Mouse (Mus musculus) ES-CJ7 (cell line): ENCODE measurements around the gene Olfr1425.
A peak's percentile ranks its signal among the peaks of the same experiment; 100 is the strongest.
"Not testable (repeated sequence)": the region's sequence is repeated elsewhere in the genome, so short reads cannot be mapped to it uniquely, and the experiment has no call there.

Source experiments
- DNase-seq: peaks from one replicate; pipeline ENCODE4 v3.0.0; 2011; ENCODE audit warnings: low read depth, low spot score

Olfr1425 gene

DNA sequence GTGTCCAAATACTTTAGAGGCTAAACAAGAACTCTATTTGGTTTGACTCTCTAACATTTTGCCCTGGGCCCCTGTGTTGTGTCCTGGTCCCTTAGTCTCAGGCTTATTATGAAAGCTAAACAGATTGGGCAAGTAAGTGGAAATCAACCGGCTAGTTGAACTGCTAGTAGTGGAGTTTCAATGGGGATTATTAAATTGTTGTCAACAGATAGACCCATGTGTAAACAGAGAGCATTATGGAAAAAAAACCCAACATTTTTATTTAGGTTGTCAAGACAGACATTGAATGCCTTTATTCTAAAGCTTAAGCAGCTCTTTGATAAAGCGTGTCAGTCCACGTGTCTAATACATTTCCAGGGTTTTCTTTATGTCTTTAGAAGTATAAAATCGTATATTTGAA, at the start of gene Olfr1425:
Gene Olfr1425, minus strand, starts transcription at position 101 of the 400 bp plus-strand sequence.
- DNase-seq = not testable (repeated sequence)

DNA sequence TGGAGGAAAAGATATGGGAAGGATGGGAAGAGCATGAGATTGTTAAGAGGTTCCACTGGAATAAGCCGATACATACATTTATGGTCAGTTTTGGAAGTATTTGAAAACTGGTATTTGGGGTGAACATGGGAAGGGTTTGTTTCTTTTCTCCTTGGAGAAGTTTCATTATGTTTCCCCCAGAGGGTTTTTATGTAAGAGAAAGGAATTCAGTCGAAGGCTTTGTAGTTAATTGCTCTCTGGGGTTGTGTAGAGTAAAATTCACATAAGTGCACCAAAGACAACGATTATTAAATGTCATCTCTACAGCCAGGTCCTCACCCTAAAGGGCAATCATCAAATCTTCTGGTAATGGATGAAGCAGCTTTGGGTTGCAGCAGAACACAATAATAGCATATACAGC, 45.6 kb upstream of the Olfr1425 start, which contains the start of gene Olfr76:
Gene Olfr76, minus strand, starts transcription at position 101 of the 400 bp plus-strand sequence.
- no peak for DNase-seq

DNA sequence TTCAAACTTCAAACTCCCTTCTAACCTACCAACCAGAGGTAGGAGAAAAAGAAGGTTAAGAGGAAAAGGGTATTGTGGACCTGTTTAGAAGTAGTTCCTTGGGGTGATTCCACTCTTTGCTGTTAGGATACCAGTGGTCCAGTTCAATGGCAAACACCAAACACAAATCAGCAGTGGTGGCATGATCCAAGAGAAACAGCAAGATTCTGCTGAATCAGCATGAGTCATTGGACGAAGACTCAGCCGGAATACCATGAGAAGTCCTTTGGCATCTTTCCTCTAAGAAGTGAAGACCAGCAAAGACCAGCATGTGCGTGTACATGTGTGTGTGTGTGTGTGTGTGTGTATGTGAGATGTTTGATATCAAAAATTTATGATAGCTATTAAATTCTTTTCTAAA, 38.9 kb upstream of the Olfr1425 start:
- DNase-seq = no peak

DNA sequence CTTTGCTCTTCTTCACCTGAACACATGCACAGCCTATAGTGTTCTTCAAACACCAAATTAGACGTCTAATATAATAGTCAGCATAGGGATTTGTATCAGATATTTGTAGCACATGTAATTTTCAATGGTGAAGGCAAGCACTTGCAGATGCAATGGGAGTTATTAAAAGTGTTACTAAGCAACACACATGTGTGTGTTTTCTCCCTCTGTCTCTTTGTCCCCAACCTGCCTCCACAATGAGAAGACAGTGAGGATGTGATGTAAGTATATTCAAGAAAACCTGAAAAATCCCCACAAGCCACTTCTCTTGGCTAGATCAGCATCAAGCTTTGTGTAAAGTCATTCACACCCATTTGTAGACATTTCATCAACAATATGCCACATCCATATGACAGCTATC, 38.3 kb upstream of the Olfr1425 start, which contains the start of gene Olfr1428:
Gene Olfr1428, minus strand, starts transcription at position 101 of the 400 bp plus-strand sequence.
- DNase-seq = no peak

DNA sequence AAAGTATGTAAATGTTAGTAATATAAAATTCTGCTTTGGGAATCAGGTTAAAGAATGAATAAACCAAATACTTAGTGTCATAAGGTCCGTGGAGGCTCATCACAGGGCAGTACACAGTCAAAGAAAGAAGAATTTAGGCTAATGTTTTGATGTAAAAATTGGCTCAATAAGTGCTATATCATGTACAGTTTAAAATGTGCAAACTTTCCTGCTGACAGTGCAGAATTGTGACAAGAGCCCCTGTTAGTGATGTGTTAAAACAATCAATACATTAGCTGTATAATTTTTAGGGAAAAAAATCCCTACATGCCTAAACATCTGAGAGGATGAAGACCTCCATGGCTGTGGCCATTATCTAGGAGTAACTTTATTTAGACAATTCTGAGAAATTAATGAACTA, 36.3 kb upstream of the Olfr1425 start:
- no peak for DNase-seq

DNA sequence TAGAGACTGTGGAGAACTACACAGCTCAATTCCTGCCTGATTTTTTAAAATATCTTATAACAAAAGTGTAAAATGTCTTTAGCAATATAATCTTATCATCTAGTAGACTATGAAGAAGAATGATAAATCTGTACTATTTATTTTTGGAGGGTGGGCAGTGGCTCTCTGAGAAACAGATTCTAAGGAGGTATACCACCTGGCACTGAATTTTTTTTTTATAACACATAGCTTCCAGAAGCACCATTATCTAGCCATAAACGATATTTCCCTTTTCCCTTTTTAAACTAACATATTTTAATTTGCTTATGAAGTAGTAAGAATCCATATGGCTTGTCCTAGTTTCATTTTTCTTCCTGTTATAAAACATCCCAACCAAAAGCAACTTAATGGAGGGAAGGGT, 27.0 kb upstream of the Olfr1425 start:
- no peak for DNase-seq

DNA sequence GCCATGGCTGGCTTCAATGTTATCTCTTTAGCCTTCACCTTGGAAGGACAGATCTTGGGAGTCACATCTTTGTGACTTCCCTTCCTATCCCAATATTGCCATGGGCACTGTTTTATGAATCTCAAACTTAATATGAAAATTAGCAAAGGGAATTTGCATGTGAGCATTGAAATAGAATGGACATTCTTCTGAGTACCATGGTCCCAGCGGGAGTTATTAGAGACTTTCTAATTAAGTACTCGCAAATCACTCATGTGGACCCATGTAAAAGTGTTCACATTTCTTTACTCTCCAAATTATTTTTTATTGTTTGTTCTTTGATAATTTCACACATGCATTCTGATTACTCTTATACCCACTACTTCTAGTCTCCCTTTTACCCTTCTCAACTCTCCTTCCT, 25.7 kb upstream of the Olfr1425 start, which contains the start of gene Olfr1427:
Gene Olfr1427, minus strand, starts transcription at position 101 of the 400 bp plus-strand sequence.
- no peak for DNase-seq

DNA sequence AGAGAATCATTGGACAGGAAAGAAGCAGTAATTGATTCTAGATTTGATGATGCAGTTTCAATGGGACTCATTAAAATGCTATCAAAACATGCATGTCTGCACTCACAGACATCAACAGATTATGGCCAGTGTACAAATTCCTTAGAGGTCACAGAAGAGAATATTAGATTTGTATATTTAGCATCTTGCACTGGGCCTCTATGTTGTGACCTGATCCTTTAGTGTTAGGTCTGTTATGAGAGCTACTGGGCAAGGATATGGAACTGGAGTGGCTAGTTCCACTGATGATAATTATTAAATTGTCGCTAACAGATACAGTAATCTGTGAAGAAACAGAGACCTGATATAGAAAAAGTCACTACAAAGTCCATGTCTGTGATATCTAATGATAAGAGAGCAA, 14.4 kb upstream of the Olfr1425 start, which contains the start of gene Olfr1426:
Gene Olfr1426, minus strand, starts transcription at position 101 of the 400 bp plus-strand sequence.
- DNase-seq = no peak

DNA sequence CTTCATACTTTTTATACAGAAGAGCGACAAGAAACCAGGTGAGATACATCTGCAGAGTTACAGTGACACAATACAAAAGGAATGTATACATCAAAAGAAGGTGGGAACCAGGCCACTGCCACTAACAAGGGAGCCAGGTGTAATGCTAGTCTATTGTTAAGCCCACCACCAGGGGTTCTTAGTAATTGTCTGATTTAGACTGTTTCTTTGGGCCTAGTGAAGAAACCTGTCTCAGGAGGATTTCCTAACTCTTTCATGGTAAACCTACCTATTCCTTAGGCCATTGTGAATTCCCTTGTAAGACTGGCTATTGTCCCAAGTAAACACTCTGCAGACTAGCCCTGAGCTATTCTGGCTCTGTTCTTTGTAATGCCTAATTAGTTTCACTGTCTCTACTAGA, 8.0 kb downstream of the Olfr1425 start:
- peak; percentile 86 for DNase-seq

DNA sequence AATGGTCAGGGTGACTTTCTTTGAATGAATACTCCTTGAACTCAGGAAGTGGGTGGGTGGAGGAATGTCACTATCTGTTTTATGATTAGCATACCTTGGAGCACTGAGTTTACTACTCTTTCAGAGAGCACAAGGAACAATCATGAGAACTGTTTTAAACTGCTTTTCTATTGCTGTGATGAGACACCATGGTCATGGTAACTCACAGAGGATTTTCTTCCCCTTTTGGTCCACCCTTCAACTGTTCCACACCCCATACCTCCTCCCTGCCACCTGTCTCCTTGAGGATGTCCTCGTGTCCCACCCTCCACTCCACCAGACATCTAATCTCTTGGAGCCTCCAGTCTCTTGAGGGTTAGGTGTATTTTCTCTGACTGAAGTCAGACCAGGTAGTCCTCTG, 9.7 kb downstream of the Olfr1425 start:
- DNase-seq = peak; percentile 33

DNA sequence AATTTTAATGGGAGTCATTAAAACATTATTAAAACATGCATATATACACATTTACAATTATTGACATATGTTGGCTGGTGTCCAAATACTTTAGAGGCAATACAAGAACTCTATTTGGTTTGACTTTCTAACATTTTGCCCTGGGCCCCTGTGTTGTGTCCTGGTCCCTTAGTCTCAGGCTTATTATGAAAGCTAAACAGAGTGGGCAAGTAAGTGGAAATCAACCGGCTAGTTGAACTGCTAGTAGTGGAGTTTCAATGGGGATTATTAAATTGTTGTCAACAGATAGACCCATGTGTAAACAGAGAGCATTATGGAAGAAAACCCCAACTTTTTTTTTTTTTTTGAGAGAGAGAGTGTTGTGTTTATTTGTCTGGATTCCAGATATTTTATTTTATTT, 14.9 kb downstream of the Olfr1425 start, which contains the start of gene Olfr1424:
Gene Olfr1424, minus strand, starts transcription at position 101 of the 400 bp plus-strand sequence.
- DNase-seq = not testable (repeated sequence)

DNA sequence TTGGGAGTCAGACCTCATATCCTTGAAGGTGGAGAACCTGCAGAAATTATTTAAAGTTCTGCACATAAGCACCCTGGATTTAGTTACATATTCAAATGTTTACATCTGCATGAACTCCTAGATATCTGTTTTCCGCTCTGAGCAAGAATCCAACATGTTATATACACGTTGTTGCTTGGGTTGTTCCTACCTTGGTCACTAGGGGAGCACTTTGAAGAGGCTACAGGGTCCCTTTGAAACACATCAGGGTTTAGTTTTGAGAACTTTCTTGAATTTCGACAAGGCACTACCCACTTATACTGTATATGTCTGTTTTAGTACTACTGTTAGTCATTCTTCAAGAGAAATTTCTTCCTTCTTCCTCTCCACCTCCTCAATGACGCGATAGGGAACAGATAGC, 34.4 kb downstream of the Olfr1425 start:
- peak; percentile 18 for DNase-seq

DNA sequence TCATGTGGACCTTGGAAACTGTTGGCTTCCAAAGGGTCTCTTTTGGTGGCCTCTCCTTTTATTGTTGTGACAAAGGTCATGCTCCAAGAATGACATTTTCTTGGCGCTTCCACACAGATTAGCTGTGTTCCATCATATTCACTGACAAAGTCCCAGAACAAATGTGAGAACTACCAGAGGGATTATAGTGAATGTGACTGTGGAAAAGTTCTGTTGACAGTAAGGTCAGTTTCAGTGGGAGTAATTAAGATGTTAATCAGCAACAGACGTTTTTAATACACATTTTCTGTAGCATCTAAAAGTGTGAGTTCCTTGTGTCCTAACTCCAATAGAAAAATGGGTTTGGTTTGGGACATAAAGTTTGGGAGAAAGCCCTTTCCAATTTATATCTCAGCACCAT, 36.3 kb downstream of the Olfr1425 start, which contains the start of gene Olfr1423:
Gene Olfr1423, minus strand, starts transcription at position 101 of the 400 bp plus-strand sequence.
- DNase-seq = no peak

DNA sequence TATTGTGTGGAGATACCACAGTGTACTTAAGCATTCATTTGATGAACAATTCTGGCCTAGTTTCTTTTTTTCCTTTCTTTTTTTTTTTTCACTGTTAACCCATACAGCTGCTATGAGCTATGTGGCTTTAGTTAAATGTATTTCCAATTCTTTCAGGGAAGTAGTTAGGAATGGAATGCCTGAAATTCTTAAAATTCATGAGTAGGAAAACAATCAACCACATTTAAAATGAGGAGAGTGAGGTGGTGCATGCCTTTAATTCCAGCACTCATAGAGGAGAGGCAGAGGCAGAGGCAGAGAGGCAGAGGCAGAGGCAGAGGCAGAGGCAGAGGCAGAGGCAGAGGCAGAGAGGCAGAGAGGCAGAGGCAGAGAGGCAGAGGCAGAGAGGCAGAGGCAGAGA, 39.8 kb downstream of the Olfr1425 start:
- no peak for DNase-seq

DNA sequence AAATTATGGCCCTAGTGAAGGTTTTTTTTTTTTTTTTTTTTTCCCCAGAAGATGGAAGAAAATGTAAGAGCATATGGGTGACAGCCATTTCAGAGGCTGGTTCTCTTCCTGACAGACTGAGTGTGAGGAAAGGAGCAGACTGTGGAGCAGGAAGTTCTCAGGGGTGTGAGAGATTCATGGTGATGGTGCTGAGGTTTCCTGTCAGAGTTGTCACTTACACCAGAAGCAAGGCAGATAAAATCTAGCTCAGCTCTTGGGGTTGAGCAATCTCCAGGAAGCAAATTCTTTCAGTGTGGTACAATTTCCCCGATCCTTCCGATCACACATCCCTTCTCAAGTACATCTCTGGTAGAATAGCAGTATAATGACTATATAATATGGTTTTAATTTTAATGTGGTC, 50.9 kb downstream of the Olfr1425 start:
- no peak for DNase-seq

DNA sequence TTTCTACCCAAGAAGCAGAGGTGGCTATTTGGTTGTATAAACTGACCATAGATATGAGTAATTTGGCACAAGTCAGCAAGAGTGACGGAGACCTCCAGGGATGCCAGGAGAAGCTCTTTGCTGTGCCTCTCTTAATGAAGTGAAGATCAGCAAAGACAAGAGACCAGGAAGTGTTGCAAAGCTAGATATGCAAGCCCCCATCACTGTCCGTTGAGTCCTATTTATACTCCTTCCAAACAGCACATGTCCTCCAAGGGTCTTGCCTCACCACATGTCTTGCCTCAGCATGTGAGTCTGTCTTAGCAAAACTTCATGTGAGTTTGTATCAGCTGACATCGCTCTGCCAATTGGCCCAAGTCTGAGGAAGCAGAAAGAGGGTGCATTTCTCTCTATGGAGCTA, 52.2 kb downstream of the Olfr1425 start:
- DNase-seq = no peak

DNA sequence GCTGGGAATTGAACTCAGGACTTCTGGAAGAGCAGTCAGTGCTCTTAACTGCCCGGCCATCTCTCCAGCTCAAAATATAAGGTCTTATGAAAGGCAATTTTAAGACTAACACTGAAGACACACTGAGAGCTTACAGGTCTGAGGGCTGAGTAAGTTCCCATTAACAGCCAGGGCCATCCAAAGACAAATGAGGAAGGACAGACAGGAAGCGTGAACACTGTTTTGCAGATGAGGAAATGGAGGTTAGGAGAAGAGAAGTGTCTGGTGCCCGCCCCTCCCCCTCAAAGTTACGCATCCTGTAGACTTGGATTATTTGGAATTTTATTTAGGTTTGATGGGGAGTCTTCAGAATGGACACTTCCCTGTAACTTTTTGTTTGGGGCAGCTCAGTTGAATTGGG, 53.4 kb downstream of the Olfr1425 start:
- DNase-seq = no peak
